Mouse (Mus musculus) gastrocnemius, adult 18-20 months (tissue): Measurements from ENCODE around the gene Vmn1r11. TPM values are rescaled to one million over a fixed set of nuclear protein-coding genes. Genes with fewer than 3 reads are reported as not detected.

Experiments
- DNase-seq: peaks from one replicate; pipeline ENCODE4 v3.0.0; 2021; ENCODE audit warnings: low spot score
- long read RNA-seq, 2 experiments: library from polyadenylated mRNA; stranded (forward); transcript quantifications; one replicate each; pipeline ENCODE4 v2.0.0; 2021
- total RNA-seq, 2 experiments: library from RNA; stranded (reverse); gene quantifications; 2 replicates each; pipeline ENCODE4 v1.2.3; 2021

Gene Vmn1r11
- not detected for total RNA-seq
- long read RNA-seq, experiment 1: 0 reads
- long read RNA-seq, experiment 2: 0 reads

DNA sequence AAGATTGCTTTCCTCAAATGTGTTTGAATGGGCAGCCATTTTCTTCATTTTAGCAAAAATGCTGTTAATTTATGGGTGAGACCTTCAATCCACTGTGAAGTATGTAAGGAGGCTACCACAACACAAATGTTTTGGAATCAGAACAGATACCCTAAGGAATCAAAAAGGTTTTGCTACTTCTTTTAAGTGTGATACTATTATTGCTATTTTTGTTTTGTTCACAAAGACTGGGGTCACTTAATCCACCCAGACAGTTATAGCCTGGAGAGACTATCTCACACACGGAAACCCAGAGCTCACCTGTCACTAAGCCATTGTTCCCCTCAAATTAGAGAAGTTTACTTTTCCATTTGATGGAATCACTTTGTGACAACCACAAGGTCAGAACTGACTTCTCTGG is at the start of gene Vmn1r11:
Gene Vmn1r11, plus strand, starts transcription at position 301 of the 400 bp plus-strand sequence.
- no peak for DNase-seq

DNA sequence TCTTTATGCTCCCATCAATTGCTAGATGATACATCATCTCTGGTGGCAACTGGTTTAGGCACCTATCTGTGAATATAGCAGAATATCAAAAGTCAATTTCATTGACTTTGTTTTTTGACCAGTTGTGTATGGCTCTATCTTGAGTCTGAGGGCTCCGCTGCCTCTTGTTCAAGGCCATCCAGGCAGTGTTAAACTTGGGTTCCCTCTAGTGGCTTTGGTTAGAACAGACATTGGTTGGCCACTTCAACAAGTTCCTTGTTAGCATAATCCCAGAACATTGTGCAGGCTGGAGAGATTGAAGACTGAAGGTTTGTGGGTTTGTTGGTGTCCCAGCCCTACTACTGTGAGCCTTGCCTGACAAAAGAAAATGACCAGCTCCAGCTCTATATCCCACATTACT is 26.9 kb upstream of the Vmn1r11 start:
- no peak for DNase-seq

GRCm38 (mm10) chr6:57109154-57109553 is 24.1 kb upstream of the Vmn1r11 start, which contains the start of gene Vmn1r10:
Gene Vmn1r10, plus strand, starts transcription at chr6:57109454.
- DNase-seq: no peak

DNA sequence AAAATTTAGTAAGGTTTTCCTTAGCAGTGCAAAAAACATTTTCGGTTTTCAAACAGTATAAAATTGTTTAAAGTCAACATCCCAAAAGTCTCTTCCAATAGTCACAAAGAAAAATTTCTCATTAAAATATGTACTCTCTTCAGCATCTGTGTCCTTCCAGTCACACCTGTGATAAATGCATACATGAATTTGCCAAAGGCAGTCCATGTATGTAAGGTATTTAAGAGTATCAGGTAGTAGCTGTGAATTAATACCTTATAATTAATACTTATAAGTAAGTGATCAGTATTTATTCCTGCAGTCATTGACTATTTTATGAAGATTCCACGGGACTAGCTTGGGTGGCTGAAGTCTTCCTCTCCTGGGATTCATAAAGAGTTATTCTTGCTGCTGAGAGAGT is 23.4 kb downstream of the Vmn1r11 start, which contains the start of gene Vmn1r12:
Gene Vmn1r12, plus strand, starts transcription at position 301 of the 400 bp plus-strand sequence.
- DNase-seq: no peak

Other genes with a start within 250 kb of the Vmn1r11 start
- gene Nt5c3, start 209.5 kb upstream of the Vmn1r11 start, total RNA-seq: 10 to 100 TPM; 41.4 to 49.5 TPM
- gene Vmn1r4, start 209.4 kb upstream of the Vmn1r11 start, total RNA-seq: under 1 TPM; 0.09 to 0.14 TPM
- gene Vmn1r5, start 163.2 kb upstream of the Vmn1r11 start, total RNA-seq: not detected
- not detected for gene Vmn1r6, start 136.2 kb upstream of the Vmn1r11 start, total RNA-seq
- not detected for gene Vmn1r7, start 108.1 kb upstream of the Vmn1r11 start, total RNA-seq
- gene Vmn1r8, start 101.2 kb upstream of the Vmn1r11 start, total RNA-seq: not detected
- not detected for gene Vmn1r9, start 66.7 kb upstream of the Vmn1r11 start, total RNA-seq
- not detected for gene Vmn1r10, start 24.0 kb upstream of the Vmn1r11 start, total RNA-seq
- not detected for gene Vmn1r12, start 23.5 kb downstream of the Vmn1r11 start, total RNA-seq
- not detected for gene Vmn1r13, start 69.8 kb downstream of the Vmn1r11 start, total RNA-seq
- not detected for gene Vmn1r14, start 98.2 kb downstream of the Vmn1r11 start, total RNA-seq
- not detected for gene Vmn1r15, start 124.5 kb downstream of the Vmn1r11 start, total RNA-seq
- not detected for gene Vmn1r16, start 196.0 kb downstream of the Vmn1r11 start, total RNA-seq
- not detected for gene Vmn1r17, start 230.3 kb downstream of the Vmn1r11 start, total RNA-seq